Mouse (Mus musculus): ENCODE measurements at regions not wholly inside any gene's neighbourhood (a gene's known extent, or its start where the extent isn't known, plus 50 kb on each side); places are given as distances from the start of the nearest gene placed in this dataset.
A peak's percentile ranks its signal among the peaks of the same experiment; 100 is the strongest.

DNA sequence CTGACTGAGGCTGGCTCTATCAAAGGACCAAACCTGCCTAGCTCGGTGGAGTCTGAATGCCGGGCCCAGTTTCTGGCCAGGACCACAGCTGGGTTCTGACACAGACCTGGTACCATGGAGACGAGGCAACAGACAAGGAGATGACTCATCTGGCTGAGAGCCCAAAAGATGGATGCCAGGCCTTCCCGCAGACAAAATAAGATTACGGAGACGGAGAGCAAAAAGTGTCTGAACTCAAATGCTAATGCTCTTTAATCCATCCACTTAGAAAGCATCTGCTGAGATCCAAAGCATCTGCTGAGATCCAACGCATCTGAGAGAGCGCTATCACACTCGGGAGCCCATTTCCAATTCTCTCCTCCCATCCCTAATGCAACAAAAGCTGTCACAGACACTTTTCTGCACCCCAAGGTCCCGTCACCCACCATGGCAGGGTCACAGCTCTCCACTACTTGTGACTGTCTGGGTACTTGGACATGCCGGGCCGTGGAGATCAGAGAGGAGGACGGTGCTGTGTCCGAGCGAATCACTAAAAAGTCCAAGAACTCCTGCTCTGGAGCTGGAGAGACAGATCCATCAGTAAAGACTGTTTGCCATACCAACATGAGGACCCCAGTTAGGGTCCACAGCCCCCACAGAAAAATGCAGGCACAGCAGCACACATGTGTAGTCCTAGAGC lies 278.3 kb upstream of the Sulf2 start:
- DNase-seq: peak; percentile 6

DNA sequence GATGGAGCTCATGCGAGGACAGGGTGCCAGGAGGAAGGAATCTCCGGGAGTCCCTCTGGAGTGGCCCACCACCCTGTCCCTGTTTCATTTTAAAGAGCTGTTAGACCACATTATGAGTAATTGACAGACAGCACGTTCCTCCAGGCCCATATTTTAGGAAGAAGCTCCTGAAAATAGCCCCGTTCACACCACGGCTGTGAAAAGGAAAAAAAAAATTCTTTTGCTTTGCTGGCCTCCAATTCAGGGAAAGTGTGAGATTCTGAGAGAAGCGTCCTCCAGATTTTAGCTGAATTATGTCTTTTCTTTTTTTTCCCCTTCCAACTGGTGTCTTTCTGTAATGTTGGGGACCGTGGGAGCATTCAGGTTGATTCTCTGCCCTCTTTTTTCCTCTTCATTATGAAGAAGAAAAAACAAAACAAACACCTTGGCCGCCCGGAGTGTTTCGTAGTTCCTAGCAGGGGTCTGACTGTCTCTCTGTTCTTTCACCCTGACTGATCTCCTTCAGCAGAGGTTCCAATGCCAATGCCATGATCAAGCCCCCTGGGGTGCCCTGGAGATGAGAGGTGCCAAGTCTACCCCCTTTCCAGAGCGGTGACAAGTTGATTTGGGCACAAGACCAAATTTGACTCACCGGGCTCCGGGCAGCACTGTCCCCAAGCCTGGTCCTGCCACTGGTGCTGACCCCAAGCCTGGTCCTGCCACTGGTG lies 277.6 kb upstream of the Sulf2 start:
- no peak for DNase-seq

DNA sequence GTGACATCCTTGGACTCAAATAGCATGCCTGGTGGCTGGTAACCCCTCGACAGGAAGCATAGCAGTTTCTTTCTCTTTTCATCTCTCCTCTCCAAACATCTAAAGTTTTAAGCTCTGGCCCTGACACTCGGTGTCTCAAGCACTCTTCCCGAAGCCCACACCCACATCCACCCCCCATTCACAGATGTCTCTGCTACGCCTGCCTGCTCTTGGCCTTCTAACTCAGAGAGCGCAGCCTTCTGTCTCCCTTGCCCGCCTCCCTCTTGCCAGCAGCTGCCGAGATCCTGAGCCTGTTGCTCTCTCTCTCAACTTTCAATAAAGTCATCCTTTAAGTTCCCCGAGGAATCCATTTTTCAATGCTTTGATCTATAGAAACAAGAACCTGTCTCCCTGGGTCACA lies 277.1 kb upstream of the Sulf2 start:
- DNase-seq: no peak

DNA sequence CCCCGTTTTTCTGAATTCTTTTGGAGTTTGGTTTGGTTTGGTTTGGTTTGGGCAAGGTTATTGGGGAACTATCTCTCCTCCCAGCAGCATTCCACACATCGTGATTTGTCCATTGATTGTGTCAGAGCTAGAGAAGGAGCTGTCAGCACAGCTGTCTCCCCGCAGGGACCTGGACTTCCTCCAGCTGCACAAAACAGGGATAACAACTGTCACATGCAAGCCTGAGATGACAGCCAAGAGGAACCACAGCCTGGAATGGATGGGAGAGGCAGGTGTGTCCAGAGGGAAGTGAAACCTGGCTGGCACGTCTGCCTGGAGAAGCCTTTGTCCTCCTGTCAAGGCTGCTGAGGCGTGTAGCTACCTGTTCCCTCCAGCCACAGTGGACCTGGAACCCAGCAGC lies 274.5 kb upstream of the Sulf2 start:
- no peak for DNase-seq

- DNase-seq: no peak
Measured at GRCm38 (mm10) chr2:166429494-166429893, 274.0 kb upstream of the Sulf2 start.

- DNase-seq: no peak
Measured at GRCm38 (mm10) chr2:166427390-166427789, 271.9 kb upstream of the Sulf2 start.

DNA sequence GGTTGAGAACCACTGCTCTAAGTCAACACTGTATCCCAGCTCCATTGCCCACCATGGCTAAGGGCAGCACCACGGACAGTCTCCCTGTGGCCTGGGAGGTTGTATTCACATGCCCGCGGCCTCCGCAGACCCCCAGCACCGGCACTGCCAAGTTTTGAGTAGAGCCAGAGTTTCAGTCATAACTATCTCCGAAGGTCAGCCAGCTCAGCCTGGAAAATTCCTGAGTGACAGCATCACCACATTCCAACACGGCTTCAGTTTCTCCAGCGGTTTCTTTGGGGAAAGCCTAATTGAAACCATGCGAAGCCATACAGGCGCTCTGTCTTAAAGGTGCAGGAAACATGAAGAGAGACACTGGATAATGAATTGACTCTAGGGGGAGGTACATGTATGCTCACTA lies 271.5 kb upstream of the Sulf2 start:
- DNase-seq: no peak

DNA sequence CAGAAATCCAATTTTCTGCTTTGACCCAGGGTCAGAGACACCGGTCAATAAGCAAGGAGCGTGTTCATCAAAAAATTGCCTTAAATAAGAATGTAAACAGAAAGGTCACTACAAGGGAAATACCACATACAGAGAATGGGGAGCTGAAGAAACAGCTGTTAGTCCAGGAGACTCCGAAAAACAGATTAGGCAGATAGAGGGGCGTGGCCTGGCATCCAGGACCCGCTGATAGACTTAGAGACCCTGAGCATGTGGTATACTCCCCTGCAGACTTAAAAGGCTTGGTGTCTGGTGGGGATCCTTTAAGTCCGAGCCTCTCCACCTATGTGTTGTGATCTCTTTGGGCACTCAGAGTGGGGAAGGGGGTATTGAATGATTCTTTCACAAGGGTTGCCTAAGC lies 271.0 kb upstream of the Sulf2 start:
- no peak for DNase-seq

DNA sequence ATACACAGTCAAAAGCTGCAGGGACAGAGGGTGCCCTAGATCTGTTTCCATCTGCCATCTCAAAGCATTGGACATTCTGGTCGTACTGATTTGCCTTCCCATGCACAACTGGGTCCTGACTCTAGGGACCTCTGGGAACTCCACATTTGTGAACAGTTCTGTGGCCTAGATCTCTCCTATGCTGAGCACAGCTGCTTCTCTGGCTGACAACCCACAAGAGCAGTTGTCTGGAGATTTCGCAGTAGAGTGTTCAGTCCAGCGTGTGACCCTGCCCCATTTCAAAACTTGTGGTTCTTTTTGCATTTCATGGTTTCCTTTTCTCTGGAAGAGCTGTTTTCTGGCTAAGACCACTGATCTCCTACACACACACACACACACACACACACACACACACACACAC lies 269.7 kb upstream of the Sulf2 start:
- DNase-seq: no peak

GRCm38 (mm10) chr2:166423132-166423660 lies 267.7 kb upstream of the Sulf2 start:
- DNase-seq: no peak

DNA sequence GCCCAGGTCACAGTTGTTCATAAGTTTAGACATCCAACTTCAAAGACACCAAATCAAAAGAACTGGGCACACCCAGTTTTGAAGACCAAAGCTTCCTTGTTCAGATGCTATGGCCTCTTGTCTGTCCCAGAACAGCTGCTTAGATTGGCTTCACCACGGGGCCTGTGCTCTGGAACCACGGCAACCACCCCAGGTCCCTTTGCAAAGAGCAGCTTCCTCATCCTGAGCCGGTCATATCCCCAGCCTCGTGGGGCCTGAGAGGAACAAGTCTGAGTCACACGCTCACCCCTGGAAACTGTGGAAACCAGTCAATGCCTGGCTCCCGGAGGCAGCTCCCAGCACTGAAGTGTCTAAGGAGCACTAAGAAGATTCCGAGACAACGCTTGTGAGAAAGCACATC lies 264.8 kb upstream of the Sulf2 start:
- no peak for DNase-seq

DNA sequence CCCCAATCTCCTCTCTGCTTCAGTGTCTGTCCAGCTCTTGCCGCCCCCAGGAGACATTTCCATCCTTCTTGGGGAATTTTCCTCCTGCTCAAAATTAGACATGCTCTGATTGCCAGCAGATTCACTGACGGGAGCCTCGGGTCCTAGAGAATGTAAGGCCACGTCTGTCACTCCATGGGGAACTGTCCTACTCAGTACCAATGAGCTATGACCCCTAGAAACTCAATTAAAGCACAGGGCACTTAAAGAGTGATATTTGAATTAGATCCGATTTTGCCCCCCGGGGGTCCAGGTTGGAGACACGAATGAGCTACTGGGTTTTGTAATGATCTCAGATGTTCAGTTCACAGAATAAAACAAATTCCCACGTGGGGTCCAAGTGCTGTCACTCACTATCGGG lies 263.8 kb upstream of the Sulf2 start:
- peak; percentile 6 for DNase-seq

- no peak for DNase-seq
Measured at GRCm38 (mm10) chr2:166418279-166418678, 262.8 kb upstream of the Sulf2 start.

DNA sequence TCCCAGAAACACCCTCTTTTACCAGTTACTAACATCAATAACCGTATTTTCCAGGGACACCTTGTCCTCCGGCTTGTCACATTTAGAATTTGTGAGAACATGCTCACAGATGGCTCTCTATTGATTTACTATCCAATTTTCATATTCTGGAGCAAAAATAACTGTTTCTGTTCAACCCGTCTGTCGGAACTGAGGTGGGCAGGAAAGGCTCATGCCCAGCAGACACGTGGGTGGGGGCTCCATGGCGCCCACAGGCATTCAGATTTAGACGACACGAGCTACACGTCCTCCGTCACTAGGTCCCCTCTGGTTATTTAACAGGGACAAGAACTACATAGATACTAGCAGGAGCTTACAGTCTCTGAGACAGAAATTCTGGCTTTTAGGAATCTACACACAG lies 262.2 kb upstream of the Sulf2 start:
- DNase-seq: no peak

- DNase-seq: no peak
Measured at GRCm38 (mm10) chr2:166415481-166415965, 260.1 kb upstream of the Sulf2 start.

- no peak for DNase-seq
Measured at GRCm38 (mm10) chr2:166414856-166415255, 259.4 kb upstream of the Sulf2 start.

GRCm38 (mm10) chr2:166412031-166412858 lies 256.8 kb upstream of the Sulf2 start:
- no peak for DNase-seq

GRCm38 (mm10) chr2:166409391-166409790 lies 253.9 kb upstream of the Sulf2 start:
- no peak for DNase-seq

- DNase-seq: no peak
Measured at GRCm38 (mm10) chr2:166408806-166409205, 253.3 kb upstream of the Sulf2 start.

- DNase-seq: no peak
Measured at GRCm38 (mm10) chr2:166408009-166408408, 252.5 kb upstream of the Sulf2 start.

GRCm38 (mm10) chr2:166406826-166407225 lies 251.4 kb upstream of the Sulf2 start:
- DNase-seq: no peak

GRCm38 (mm10) chr2:166403319-166403718 lies 247.9 kb upstream of the Sulf2 start:
- DNase-seq: no peak

- DNase-seq: no peak
Measured at GRCm38 (mm10) chr2:166401860-166402259, 246.4 kb upstream of the Sulf2 start.

All from cerebellum, adult 11-12 months (tissue).